Mouse (Mus musculus): ENCODE measurements around the gene Cbx2. TPM values are rescaled to one million over a fixed set of nuclear protein-coding genes. Genes with fewer than 3 reads are reported as not detected.
A peak's percentile ranks its signal among the peaks of the same experiment; 100 is the strongest.

Gene Cbx2
- polyA plus RNA-seq, 1 experiment, result 0.46 TPM

DNA sequence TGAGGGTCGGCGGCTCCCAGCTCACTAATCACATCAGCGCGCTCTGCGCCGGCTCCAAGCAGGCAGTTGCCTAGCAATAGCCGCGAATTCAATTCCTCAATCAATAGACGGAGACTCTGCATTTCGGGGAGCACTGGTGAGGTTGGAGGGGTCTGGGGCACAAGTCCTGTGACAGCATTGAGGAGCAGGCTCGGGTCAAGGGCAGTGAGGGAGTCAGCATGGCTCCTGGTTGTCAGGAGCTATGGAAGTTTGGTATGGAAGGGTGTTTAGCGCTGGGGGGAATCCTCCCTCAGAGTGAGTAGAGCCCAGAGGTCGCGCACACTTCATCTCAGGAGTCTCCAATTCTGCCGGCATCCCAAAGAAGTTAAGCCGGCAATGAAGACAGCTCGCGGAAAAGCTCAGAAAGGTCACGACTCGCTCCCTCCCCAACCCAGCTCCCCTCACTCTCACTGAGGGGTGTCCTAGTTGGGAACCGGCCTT lies 13.0 kb downstream of the Cbx2 start:
- Histone ChIP-seq H3K27me3 (replicated peaks) (peaks cover 81% of the 10 kb centered on the region), H3K9me3 (no peaks in the 10 kb centered on the region), H3K4me3 (replicated peaks) (no peak overlapping the region), H3K36me3 (replicated peaks; ENCODE audit: low read length) (peaks cover 10% of the 10 kb centered on the region), H3K4me1 (peaks cover 43% of the 10 kb centered on the region)
- no peak for TF ChIP-seq FLI1 (IDR thresholded peaks at IDR 0.05; ENCODE audit: low read length)

DNA sequence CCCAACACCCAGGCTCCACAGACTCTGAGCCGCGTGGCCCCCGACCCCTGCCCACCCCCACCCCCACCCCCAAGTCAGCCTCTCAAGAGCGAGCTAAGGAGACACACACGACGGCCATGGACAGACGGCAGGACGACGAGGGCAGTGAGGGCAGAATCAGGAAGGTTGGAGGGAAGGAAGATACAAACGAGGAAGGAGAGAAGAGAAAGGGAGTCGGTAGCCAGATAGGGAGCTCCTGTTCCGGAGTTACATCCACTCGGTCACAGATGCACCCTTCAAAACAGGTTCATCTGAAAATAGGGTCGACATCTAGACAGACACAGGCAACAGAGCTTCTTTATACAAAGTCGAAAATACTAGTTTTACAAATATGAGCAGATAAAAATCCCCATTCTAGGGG lies 13.7 kb downstream of the Cbx2 start:
- TF ChIP-seq GATA1 (IDR thresholded peaks at IDR 0.05; ENCODE audit: borderline replicate concordance, low read length) (no peak), FLI1 (IDR thresholded peaks at IDR 0.05; ENCODE audit: low read length) (no peak)
- no peaks in the 10 kb centered on the region for H3K9me3 ChIP-seq
- peaks cover 10% of the 10 kb centered on the region for H3K36me3 ChIP-seq (replicated peaks; ENCODE audit: low read length)
- H3K4me3 ChIP-seq (replicated peaks), result peak overlapping the region; percentile 62
- H3K4me1 ChIP-seq, result peaks cover 47% of the 10 kb centered on the region
- peaks cover 80% of the 10 kb centered on the region for H3K27me3 ChIP-seq (replicated peaks)

DNA sequence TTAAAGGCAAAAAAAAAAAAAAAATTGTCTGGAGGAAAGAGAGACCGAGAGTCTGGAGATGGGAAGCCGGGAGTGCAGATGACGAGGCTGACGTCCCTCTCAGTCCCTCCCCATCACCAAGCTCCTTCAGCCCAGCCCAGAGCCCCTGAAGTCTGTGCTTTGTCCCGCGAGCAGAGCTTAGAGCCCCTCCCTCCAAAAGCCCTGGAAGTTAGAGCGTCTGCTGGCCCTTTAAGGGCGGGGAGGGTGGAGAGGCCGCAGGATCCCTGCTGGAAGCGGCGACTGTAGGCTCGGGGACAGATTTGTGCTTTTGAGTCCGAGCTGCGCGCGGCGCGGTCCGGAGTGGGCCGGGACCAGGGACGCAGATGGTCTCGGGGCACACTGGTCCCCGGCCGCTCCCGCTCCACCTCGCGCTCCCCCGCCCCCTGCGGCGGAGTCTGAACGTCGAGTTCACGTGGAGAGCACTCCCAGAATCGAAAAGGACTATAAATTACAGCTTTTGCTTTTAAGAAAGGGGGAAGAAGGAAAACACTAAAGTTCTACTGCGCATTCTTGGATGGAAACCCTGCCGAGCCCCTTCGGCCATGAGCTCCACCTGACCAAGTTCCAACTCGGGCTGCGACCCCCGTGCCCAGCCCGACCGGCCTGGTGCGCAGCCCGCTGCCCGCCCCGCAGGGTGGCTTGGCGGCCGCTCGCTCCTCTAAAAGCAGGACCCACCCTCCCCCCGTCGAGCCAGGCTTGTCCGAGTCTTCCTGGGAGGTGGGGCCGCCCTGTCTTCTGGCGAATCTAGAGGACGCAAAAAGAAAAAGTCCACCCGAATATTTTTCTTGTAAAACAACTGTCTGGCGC lies 14.4 kb downstream of the Cbx2 start:
- Histone ChIP-seq H3K27me3 (replicated peaks) (peaks cover 82% of the 10 kb centered on the region), H3K36me3 (replicated peaks; ENCODE audit: low read length) (peaks cover 10% of the 10 kb centered on the region), H3K4me3 (replicated peaks) (peak overlapping the region; percentile 53), H3K4me1 (peaks cover 54% of the 10 kb centered on the region), H3K9me3 (no peaks in the 10 kb centered on the region)
- TF ChIP-seq FLI1 (IDR thresholded peaks at IDR 0.05; ENCODE audit: low read length) (no peak), GATA1 (IDR thresholded peaks at IDR 0.05; ENCODE audit: borderline replicate concordance, low read length) (no peak)

DNA sequence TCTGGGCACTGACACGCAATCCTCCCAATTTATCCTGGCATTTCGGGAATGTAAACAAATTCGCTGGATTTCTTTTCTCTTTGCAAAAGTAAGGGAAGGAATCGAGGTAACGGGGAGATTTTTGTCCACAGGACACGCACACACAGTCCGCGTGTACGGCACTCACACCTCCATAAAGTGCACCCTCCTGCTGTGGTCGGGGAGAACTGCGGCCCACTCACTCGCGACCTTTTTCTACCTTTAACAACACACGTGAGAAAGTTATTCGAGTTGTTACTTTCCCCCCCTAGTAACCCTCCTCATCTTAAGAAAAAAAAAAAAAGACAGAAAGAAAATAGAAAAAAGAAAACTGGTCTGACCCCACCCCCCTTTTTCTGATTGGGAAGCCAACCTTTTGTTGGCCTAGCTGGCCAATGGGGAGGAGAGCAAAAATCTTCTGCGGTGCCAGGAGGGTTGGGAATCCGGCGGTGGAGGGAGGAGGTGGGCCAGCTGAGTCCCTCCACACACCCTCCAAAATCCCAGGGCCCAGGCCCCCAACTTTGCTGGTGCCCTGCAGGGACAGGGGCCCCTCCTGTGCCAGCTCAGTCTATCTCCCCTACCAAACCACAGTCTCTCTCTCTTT lies 15.1 kb downstream of the Cbx2 start:
- Histone ChIP-seq H3K4me3 (replicated peaks) (no peak overlapping the region), H3K36me3 (replicated peaks; ENCODE audit: low read length) (peaks cover 10% of the 10 kb centered on the region), H3K9me3 (no peaks in the 10 kb centered on the region), H3K4me1 (peaks cover 61% of the 10 kb centered on the region), H3K27me3 (replicated peaks) (peaks cover 85% of the 10 kb centered on the region)
- TF ChIP-seq GATA1 (IDR thresholded peaks at IDR 0.05; ENCODE audit: borderline replicate concordance, low read length) (no peak), FLI1 (IDR thresholded peaks at IDR 0.05; ENCODE audit: low read length) (no peak)

DNA sequence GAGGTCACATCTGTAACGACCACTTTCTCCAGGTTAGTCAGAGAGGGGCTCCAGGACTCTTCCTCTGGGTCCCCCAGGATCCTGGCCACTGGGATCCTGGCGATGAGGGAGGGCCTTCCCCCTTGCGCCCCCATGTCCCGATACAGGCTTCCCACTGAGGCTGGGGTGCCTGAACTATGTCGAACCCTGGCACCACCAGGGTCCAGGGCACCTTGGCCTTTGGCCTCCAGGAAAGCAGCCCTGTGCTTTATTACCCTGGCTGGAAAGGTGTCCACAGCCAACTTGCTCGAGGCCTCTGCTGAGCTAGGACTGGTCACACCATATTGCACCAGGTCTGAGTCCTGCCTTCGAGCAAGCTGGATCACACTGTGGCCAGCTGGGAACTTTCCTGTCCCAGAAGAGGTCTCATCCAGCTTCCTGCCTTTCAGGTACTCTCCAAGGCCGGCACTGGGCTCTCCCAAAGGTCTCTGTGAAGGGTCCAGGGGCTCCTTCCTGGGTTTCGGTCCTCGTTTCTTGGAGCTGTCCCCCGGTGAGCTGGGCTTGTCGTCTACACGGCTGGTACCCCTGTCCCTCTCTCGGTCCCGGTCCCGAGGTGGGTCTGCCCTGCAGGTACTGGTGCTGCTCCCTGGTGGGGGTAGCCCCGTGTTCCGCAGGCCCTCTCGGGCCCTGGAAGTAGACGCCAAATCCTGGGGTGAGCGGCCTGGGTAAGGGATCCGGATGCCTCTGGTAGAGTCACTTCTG lies 16.2 kb downstream of the Cbx2 start:
- Histone ChIP-seq H3K9me3 (no peaks in the 10 kb centered on the region), H3K4me3 (replicated peaks) (no peak overlapping the region), H3K4me1 (peaks cover 69% of the 10 kb centered on the region), H3K27me3 (replicated peaks) (peaks cover 85% of the 10 kb centered on the region), H3K36me3 (replicated peaks; ENCODE audit: low read length) (peaks cover 10% of the 10 kb centered on the region)
- no peak for TF ChIP-seq GATA1 (IDR thresholded peaks at IDR 0.05; ENCODE audit: borderline replicate concordance, low read length)

DNA sequence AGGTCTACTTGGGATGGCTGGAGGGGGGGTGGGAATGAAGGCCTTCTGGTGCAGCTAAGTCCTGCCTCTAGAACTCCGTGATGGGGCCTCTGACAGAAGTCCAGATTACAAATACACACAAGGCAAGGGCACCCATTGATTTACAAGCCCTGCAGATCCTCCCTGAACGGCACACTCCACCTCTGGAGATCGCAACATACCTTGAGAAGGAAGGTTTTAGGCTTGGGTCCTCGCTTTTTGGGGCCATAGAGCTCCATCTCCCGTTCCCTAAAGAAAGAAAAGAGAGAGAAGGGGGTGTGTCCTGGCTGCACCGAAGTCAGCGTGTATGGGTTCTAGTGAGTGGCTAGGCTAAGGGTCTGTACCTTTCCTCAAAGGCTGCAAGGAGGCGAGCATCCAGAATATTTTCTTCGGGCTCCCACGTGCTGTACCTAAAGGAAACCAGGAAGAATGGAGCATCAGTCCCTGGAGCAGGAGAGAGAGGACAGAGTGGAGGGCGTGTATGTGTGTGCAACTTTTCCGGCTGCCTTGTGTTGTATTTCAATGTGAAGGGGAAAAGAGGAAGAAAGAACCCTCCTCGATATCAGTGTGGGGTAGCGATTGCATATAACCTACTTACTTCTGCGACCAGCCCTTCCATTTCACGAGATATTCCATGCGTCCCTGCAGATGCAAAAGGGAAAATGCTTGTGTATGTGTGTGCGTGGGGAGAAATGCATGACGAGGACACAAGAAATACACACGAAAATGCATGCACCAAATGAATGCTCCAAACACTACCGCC lies 17.2 kb downstream of the Cbx2 start:
- TF ChIP-seq FLI1 (IDR thresholded peaks at IDR 0.05; ENCODE audit: low read length), result no peak
- no peak for TF ChIP-seq GATA1 (IDR thresholded peaks at IDR 0.05; ENCODE audit: borderline replicate concordance, low read length)
- Histone ChIP-seq H3K9me3 (no peaks in the 10 kb centered on the region), H3K27me3 (replicated peaks) (peaks cover 85% of the 10 kb centered on the region), H3K36me3 (replicated peaks; ENCODE audit: low read length) (peaks cover 10% of the 10 kb centered on the region), H3K4me1 (peaks cover 72% of the 10 kb centered on the region), H3K4me3 (replicated peaks) (peak overlapping the region; percentile 97)

DNA sequence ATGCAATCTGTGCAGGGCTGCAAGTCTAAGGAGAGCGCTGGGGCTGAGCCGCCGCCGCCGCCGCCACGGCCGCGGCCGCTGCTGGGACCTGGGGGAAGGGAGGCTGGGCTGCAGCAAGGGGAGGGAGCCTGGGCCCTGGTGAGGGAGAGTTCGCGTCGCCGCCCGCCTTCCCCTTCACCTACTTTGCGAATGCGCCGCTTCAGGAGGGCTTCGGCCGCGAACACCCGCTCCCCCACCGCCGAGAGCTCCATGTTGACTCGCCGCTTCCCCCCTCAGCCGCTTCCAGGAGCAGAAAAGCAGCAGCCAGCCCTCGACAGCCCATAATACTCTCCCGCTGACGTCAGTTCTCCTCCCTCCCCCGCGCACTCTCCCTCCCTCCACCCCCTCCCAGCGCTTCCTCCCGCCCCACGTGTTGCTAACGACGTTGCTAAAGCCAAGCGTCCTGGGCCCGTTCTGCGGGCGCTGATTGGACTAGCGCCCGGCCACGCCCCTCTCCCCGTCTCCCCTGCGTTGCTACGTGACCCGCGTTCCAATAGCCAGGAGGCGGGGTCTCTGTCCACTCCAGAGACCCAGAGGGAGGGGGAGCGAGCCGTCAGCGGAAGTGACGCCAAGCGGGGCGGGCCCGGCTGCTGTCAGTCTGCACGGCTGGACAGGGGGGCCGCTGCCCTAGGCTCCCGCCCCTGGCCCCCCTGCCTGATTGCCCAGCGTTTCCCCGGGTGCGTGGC lies 18.0 kb downstream of the Cbx2 start, which contains the start of gene Cbx8:
Cbx8 (minus strand) TSS at position 370 of the 725 bp plus-strand sequence.
- Histone ChIP-seq H3K4me1 (peaks cover 68% of the 10 kb centered on the region), H3K4me3 (replicated peaks) (peak within 1 kb of the TSS; percentile 97), H3K36me3 (replicated peaks; ENCODE audit: low read length) (peaks cover 10% of the 10 kb centered on the region), H3K27me3 (replicated peaks) (peaks cover 85% of the 10 kb centered on the region), H3K9me3 (no peaks in the 10 kb centered on the region)
- TF ChIP-seq FLI1 (IDR thresholded peaks at IDR 0.05; ENCODE audit: low read length) (0 out of 2 replicates have a peak, but pooled peaks have one; percentile 24), GATA1 (IDR thresholded peaks at IDR 0.05; ENCODE audit: borderline replicate concordance, low read length) (no peak)

DNA sequence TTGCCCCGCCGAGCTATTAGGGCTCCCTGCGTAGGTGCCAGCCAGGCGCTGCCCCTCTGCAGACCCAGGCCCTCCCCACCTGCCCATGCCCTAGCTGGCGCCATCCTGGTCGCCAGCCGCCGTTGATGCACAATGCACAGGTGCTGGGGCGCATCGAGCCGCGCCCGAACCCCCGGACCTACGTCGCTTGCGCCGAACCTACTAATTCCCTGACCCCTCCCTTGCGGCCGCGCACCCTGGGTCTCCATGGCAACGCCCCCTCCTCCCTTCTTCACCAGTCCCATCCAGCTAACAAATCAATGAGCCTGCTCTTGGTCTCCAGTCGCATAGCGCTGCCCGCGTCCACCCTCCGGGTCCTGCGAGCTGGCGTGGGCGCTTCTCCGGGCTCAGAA lies 18.6 kb downstream of the Cbx2 start:
- H3K9me3 ChIP-seq, result no peaks in the 10 kb centered on the region
- peaks cover 65% of the 10 kb centered on the region for H3K4me1 ChIP-seq
- H3K27me3 ChIP-seq (replicated peaks), result peaks cover 85% of the 10 kb centered on the region
- H3K4me3 ChIP-seq (replicated peaks), result peak overlapping the region; percentile 97
- peaks cover 10% of the 10 kb centered on the region for H3K36me3 ChIP-seq (replicated peaks; ENCODE audit: low read length)
- no peak for TF ChIP-seq GATA1 (IDR thresholded peaks at IDR 0.05; ENCODE audit: borderline replicate concordance, low read length)
- no peak for TF ChIP-seq FLI1 (IDR thresholded peaks at IDR 0.05; ENCODE audit: low read length)

Measured in megakaryocyte, embryonic 14.5 days (primary cell).